Mouse (Mus musculus) cerebellum, adult (tissue): ENCODE results near the gene Itpkb.

ENCODE experiments used
- ATAC-seq: cut with Nextera tagmentation; 2 replicates; pipeline ENCODE4 v1.9.2; 2017; ENCODE audit warnings: mild to moderate bottlenecking, moderate library complexity, mixed read lengths; ENCODE audit not compliant: insufficient number of reproducible peaks, low FRiP score, low TSS enrichment

The Itpkb gene

DNA sequence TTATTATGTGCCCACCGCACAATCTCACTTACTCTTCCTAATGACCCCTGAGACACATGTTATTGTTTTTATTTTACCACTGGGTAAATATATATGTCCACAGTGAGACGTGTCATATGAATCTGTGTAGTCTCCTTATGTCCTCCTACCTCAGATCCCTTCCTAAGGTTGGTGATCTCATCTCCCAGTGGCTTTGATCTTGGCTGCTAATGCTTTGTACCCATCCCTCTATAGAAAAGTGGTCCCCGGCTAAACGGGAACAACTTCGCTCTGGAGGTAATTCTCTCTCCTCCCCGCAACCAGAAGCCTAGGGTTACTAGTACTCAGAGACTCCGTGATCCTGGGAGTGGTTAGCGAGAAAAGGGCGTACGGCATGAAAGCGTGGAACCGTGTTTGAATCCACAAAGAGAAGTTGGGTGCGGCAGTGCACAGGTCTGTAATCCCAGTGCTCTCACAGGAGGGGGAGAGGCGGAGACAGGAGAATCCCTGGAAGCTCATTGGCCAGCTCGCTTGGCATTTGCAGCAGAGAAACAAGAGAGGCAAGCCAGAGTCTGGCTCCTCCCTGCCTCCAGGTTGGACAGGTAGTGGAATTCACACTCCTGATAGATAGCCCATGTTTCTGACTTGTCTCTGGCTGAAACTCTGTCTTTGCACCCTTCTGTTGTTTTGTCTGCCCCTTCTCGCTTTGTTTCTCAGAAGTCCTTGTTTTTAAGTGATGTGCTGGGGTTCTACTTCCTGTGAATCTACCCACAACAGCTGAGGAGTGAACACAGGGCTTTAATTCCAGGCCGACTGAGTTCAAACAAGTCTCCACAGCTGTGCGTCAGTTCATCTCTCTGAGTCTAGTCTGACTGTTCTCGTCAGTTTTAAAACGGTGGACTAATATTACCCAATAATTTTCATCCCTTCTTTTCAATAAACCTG, 16.5 kb upstream of the Itpkb start:
- peak; percentile 91 for ATAC-seq

DNA sequence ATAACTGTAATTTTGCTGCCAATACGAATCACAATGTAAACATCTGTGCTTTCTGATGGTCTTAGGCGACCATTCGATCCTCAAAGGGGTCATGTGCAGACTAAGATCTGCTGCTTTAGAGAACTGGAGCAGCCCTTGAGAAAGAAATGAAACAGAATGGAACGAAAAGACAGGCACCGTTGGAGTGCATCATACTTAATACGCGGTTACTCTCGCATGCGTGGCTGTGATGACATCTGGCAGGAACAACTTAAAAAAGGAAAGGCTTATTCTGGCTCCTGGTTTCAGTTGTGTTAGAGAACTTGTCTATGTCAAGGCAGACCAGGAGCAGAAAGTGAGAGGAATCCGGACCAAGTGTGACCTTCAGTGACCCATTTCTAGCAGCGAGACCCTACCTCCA, 15.6 kb upstream of the Itpkb start:
- no peak for ATAC-seq

DNA sequence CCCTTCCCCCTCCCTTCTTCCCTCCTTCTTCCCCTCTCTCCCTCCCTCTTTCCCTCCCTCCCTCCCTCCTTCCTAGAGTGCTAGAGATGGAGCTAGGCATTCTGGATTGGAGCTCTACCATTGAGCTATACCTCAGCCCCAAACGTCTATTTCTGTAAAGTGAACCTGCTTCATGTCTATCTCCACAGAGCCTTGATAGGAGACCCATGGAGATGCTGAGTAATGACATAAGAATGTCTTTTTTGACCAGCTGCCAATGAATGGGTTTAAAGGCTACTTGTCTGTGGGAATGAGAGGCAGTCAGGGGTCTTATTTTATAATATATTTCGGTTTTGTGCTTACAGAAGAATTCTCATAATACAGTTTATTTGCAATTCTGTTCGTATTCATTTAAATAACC, 15.2 kb upstream of the Itpkb start:
- no peak for ATAC-seq

DNA sequence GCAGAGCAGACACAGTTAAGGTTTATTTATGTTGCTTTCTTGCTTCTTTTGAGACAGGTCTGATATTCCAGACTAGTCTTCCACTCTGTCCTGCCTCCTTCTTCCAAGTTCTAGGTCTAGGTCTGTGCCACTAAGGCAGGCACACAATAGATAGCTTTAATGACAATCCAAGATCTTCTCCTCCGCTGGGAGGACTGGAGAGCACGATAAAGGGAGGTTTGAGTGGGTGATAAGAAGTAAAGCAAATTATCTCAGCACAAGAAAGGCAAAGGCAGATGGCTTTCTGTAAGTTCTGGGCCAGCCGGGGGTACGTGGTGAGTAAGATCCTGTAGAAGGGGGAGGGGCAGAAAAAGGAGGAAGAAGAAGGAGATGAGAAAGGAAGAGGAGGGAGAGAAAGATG, 12.8 kb upstream of the Itpkb start:
- ATAC-seq: no peak

DNA sequence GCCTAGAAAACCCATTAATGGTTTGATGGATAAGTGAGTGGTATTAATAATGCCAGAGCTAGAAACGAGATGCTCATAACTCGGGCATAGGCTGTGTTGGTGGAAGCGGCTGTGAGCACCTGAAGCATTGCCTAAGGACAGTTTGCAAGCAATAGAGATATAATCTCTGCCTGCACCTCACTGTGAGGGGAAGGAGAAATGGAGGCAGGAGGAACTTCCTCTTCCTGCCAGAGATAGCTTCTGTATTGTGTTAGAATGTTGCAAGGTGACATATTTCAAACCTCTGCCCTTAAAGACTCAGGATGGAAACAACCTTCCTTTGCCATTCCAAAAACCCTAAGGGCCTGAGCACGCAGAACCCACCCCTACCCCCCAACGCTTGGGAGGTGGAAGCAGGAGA, 11.9 kb upstream of the Itpkb start:
- no peak for ATAC-seq

DNA sequence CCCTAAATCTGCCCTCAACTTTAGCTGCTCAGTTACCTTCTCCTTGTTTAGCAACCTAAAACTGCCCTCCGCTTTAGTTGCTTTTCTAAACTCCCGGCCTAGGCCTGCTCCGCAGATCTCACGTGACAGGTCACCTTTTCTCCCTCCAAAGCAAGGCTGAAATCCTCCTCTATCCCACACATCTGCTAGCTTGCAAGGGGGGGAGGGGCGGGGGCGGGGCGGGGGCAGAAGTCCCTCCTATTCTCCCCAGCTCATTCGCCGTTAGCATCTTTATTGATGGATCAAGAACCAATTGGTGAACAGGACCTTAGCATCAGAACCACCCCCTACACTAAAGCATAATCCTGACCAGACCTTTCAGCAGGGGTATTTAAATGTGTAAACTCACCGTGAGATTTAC, 10.4 kb upstream of the Itpkb start:
- ATAC-seq: no peak

DNA sequence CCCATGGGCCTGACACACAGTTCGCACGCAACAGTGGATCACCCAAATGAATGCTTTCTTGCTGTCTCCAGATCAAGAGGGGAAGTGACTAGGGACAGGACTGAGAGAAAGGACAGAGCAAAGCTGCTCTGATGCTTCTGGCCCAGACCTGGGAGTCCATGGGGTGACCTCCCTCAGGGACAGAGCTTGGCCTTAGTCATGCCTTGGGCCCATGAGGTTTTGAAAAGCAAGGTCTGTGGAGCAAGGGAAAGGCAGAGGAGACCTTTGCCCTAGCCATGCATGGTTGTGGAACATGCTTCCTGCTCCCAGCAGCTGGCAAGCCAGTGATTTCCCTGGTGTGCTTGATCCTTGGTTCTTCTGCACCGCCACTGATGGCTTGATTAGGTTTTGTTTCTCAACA, 7.4 kb upstream of the Itpkb start:
- ATAC-seq: no peak

DNA sequence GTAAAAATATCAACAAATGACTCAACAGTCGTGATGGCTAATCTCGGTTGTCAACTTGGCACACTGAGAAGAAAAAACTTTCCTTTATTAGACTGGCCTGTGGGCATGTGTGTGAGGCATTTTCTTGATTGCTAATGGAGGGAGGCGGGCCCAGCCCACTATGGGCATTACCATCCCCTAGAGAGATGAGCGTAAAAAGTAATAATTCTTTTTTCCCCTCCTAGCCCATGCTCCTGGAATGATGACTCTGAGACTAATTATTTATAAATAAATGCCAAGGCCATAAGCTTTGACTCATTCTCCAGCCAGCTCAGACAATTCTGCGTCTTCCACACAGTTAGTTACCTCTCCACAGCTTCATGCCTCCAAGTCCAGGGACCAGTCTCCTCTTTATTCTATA, 6.8 kb upstream of the Itpkb start:
- ATAC-seq: no peak

DNA sequence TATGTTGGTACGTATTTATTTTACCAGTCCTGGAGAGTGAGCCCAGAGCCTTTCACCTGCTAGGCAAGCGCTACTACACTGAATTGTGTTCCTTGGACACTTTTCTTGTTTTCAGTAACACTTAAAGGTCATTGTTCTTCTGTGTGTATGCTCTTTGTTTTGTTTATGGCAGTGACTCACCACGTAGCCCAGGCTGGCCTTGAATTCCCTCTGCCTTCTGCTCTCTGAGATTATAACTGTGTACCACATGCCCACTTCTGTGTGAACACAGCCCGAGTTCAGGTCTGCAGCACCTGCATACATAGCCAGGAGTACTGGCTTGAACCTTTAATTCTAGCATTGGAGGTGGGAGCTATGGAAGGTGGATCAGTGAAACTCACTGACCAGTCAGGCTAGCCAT, 6.0 kb upstream of the Itpkb start:
- ATAC-seq: no peak

DNA sequence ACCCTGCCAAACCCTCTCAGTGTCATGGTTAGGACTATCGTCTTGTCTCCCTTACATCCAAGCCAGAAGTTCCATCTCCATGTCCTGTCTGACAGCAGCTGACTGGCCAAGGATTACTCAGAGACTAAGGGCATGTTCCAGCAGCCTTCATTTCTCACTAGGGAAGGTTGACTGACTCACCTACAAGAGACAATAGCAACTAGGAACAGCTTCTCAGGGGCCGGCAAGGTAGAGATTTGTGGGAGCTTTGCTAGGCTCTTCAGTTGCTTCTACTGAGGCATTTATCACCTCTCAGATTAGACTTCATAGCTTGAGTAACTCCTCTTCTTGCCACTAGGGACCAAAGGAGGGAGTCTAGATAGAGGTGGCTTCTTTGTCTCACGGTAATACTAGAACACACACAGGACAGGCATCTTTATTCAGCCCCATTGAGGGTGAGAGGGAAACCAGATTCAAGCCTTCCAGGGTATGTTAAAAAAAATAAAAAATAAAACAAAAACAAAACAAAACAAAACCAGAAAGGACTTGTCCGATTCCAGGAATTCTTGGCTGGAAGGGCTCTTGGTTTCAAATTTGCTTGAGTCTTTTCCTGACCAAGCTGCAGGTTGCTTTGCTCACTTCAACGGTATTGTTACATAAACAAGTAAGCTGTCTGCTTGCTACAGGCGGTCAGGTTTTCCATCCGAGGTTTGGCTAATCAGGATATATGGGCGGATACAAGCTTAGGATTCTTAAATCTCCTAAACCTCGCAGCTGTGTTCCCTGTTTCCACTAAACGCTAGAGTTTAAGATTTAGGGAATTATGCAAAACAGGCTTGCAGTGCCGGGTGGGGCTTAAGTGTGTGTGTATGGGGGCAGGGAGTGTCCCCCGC, 1.3 kb upstream of the Itpkb start:
- ATAC-seq: no peak; the same call in 1 of the 2 replicates

DNA sequence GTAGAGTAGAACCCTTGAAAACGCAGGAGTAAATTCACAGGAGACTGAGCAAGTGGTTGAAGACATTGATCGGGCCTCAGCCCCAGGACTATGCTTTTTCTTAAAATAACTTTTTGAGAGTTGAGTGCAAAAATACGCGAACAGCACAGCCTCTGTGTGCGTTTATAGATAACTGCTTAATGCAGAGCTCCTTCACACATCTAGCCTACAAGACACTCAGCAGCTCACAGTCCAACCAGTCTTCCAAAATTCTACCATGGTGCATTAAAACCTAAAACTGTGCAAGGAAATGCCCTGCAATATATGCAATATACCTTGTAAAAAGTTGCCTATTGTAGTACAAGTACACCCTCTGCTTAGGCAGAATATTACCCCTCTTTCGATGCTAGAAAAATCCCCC, 579 bp upstream of the Itpkb start:
- no peak for ATAC-seq

DNA sequence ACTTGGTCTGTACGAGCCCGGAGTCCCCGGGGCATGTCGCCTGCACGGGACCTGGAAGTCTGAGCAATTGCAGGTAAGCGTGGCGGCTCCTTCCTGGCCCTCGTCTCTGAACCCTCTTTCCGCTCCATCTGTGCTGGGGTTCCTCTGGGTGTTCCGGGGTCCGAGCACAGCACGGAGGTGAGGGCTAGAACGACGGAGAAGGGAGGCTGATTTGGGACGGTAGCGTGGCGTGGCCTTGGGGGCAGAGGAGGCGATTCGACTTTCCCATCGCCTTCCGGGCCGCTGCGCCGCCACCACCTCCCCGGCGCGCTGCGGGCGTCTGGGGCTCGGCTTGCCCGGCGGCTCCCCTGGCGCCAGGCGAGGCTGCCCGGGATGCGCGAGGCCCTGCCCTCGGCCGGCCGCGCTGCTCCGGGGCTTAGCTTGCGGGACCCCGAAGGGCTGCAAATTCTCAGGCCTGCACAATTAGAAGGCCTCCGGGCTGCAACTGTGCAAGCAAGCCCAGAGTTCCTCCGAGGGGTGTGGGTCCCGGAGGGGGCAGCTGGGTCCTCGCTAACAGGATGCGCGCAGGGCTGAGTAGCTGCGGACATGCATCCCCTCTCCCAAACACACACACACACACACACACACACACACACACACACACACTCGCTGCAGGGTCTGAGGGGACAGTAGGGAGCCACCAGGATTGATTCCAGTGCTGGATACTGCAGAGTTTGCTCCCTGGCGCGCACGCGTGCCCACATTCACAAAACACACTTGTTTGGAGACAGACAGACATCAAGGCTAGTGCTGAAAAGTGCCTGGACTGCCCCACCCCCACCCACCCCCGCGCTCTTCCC, 641 bp downstream of the Itpkb start:
- ATAC-seq: peak; percentile 10; the same call in 1 of the 2 replicates

DNA sequence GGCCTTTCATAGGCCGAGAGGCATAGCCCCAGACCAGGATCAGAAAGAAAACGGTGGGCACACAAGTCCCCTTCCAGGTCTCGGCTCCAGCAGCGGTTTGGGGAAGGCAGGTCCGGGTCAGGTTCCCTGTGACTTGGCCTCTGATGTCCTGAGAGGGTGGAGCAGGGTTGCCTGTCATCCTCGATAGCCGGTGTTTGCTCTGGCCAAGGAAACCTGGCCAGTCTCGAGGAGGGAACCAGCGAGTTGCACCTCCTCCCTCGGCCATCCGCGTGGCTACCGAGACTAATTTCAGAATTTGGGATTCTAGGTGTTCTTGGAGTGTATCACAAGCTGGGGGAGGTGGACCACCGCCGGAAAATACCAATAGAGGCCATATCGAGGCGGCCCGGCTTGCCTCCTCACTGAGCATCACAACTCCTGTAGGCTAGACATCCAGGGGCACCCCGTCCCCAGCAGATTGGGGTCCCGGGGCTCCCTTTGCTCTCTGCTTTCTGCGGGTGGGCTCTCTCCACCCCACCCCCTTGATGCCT, 1.3 kb downstream of the Itpkb start:
- peak; percentile 57; the same call in 1 of the 2 replicates for ATAC-seq

DNA sequence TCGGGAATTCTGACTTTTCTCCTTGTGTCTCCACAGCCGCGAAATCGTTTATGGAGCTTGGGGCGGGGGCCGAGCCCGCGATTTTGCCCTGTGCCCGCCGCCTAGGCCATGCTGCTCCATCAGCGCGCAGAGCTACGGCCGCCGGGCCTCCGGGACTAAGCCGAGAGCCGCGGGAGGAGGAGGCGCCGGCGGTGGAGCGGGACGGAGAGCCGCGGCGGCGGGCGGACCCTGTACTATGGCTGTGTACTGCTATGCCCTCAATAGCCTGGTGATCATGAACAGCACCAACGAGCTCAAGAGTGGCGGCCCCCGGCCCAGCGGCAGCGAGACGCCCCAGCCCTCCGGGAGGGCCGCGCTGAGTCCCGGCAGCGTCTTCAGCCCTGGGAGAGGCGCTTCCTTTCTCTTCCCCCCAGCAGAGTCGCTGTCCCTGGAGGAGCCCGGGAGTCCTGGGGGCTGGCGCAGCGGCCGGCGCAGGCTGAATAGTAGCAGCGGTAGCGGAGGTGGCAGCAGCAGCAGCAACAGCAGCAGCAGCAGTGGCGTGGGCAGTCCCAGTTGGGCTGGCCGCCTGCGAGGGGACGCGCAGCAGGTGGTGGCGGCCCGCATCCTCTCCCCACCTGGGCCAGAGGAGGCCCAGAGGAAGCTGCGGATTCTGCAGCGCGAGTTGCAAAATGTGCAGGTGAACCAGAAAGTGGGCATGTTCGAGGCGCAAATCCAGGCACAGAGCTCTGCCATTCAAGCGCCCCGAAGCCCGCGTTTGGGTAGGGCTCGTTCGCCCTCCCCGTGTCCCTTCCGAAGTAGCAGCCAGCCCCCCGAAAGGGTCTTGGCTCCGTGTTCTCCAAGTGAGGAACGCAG, 2.0 kb downstream of the Itpkb start:
- ATAC-seq: peak; percentile 45

DNA sequence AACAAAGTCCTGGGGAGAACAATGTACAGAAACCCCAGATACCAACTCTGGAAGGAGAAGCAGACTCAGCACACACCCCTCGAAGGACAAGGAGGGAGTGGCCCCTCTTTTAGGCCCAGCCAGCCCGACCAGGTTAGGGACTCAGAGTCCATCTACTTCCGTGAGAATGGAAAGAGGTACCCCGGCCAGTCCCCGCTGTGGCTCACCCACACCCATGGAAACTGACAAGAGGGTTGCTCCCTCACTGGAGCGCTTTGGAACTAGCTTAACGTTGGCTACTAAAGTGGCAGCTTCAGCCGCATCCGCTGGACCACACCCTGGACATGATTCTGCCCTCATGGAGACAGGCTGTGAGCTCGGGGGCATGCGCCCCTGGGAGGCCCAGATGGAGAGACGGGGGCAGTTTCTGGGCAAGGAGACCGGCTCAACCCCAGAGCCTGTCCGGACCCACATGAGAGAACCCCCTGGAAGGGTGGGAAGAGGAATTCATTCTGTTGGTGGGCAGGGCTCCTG, 2.7 kb downstream of the Itpkb start:
- ATAC-seq: no peak

DNA sequence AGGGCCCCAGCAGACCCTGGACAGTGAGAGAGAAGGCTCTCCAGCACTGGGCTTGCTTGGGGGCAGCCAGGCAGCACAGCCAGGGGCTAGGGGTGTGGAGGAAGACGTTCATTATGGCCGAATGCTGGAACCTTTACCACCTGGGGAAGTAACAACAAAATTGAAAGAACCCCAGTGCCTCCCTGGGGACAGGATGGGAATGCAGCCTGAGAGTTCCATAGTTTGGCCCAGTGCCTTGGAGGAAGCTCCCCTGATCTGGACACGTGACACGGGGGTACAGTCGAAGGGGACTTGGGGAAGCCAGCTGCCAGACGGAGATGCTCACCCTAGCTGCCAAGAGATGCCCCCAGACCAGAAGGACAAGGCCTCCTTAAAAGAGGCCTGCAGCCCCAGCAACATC, 3.3 kb downstream of the Itpkb start:
- ATAC-seq: no peak

DNA sequence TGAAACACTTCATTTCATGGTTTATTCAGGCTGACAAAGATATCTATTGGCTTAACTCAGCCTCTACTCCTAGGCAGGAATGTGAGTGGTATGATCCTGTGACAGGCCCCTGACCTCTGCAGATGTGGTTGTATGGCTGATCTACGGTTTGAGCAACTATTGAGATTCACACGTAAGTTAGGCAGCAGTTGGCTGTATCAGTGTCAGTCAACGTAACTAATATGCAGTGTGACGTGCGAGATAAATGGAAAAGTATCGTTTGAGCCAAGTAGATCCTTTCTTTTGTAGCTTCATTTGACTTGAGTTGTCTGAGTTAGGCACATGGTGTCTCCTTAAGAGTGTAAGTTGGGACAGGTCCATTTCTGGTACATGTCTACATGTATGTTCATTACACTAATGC, 4.3 kb downstream of the Itpkb start:
- no peak for ATAC-seq

DNA sequence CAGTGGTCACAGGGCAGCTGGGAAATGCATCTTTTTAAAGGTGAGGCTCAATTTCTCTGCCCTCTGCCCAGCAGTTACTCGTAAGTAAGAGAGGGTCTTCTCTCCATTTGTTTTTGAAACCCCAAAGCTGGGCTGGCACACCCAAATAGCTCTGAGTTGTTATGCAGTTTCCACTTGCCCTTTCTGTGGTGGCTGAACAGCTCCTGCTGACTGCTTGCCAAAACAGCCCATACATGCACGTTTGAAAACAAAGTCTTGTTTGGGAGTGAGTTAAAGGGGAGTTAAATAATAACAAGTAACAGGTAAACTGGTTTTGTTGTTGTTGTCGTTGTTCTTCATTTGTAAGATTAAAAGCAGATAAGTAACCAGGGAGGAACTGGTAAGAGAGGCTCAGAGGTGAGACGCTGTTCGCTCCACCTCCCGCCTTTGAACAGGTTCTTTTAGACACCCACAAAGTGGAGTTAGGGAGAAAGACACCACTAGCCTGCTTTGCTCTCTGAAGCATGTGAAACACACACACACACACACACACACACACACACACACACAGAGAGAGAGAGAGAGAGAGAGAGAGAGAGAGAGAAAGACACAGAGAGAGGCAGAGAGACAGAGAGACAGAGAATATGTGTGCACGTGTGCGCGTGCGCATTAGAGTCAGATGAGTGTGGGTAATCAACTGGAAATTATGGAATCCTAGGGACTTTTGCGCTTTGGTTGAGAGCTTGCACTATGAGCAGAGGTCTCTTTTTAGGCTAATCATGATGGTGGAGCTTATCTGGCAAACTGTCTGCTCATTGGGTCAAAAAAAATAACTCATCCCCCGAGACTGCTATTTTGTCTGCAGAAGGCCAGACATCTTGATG, 5.5 kb downstream of the Itpkb start:
- no peak for ATAC-seq
